Mouse (Mus musculus): Measurements from ENCODE around the gene Grk5. TPM values are rescaled to one million over a fixed set of nuclear protein-coding genes. Genes with fewer than 3 reads are reported as not detected.
A peak's percentile ranks its signal among the peaks of the same experiment; 100 is the strongest.

The Grk5 gene
- polyA plus RNA-seq, 1 experiment from 2014 or later: 3.2 TPM

DNA sequence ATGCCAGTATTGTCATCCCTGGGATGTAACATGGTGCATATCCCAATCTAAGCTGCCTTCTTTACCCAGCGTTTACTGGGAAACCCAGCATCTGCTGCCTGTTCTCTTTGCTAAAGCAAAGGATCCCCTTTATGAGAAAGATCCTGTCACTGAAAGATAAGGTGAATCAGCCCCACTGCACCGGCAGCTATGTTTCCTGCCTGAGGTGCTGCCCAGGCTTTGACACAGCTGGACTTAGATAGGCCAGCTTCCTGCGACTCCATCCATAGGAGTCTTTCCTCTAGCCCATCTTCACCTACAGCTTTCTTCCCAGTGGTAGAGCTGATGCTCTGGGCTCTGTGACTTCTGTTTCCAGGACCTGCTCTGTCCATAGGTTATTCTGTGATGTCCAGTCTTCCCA is 189.1 kb downstream of the Grk5 start:
- Histone ChIP-seq H3K4me2 (no peak overlapping the region), H3K4me3 (no peak overlapping the region), H3K9me3 (replicated peaks) (no peaks in the 10 kb centered on the region), H3K9ac (no peak overlapping the region), H3K27ac (no peak overlapping the region), H3K36me3 (peaks cover 14% of the 10 kb centered on the region; the same call in 1 of the 2 replicates), H3K4me1 (replicated peaks) (no peaks in the 10 kb centered on the region), H3K27me3 (no peaks in the 10 kb centered on the region)
- ATAC-seq (replicated peaks; ENCODE audit: insufficient number of reproducible peaks, insufficient read depth, low FRiP score, low read depth): no peak
- 63% methylated on average over 3 of the region's 3 CpGs for WGBS

GRCm38 (mm10) chr19:61080251-61080749 is 190.8 kb downstream of the Grk5 start:
- Histone ChIP-seq H3K9me3 (replicated peaks) (no peaks in the 10 kb centered on the region), H3K36me3 (peaks cover 11% of the 10 kb centered on the region; the same call in 1 of the 2 replicates), H3K4me3 (no peak overlapping the region), H3K9ac (no peak overlapping the region), H3K27me3 (no peaks in the 10 kb centered on the region), H3K4me2 (no peak overlapping the region), H3K4me1 (replicated peaks) (no peaks in the 10 kb centered on the region), H3K27ac (no peak overlapping the region)
- WGBS: 87% methylated on average over 5 of the region's 5 CpGs
- ATAC-seq (replicated peaks; ENCODE audit: insufficient number of reproducible peaks, insufficient read depth, low FRiP score, low read depth): no peak

- H3K36me3 ChIP-seq: peaks cover 20% of the 10 kb centered on the region
Measured at GRCm38 (mm10) chr19:61083006-61083405, 193.5 kb downstream of the Grk5 start.

DNA sequence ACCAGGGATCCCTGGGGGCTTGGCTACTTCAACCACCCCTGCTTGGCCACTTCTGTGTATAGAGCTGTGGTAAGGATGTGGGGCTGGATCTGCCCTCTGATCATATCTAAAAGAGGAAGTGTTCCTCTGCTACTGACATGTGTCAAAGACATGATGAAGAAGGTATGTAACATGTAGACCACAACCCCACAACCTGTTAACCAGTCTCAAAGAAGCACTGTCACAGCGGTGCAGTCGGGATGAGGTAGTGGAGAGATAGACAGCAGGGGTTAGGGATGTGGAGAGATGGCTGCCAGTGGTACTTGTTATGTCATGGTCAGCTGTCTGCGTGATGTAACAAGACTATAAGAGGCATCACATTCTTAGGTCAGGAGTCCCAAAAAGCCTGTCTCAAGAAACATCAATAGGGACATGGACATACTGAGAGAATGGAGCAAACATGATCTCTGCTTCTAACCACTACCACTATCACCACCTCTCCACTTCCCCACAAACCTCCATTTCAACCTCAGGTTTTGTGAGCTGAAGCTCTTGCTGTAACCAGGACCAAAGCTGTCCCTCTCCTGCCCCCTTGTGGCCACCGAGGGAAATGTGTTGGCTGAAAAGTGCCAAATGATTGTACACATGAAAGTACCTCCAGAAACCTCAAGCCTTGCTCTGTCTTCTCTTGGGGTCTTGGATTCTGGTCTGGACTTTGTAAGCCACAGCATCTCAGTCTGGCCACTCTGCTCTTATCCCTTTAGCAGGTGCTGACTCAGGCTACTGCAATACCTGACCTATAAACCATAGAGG is 194.8 kb downstream of the Grk5 start:
- Histone ChIP-seq H3K4me1 (replicated peaks) (no peaks in the 10 kb centered on the region), H3K27me3 (no peaks in the 10 kb centered on the region), H3K9me3 (replicated peaks) (no peaks in the 10 kb centered on the region), H3K4me2 (no peak overlapping the region), H3K4me3 (no peak overlapping the region), H3K27ac (no peak overlapping the region), H3K36me3 (peaks cover 27% of the 10 kb centered on the region), H3K9ac (no peak overlapping the region)
- ATAC-seq (replicated peaks; ENCODE audit: insufficient number of reproducible peaks, insufficient read depth, low FRiP score, low read depth): peak; percentile 47; the same call in 1 of the 2 replicates
- 47% methylated on average over 4 of the region's 4 CpGs for WGBS

More at GRCm38 (mm10) chr19:61083006-61083405, 193.5 kb downstream of the Grk5 start:
- Histone ChIP-seq H3K4me3 (no peak overlapping the region), H3K4me1 (replicated peaks) (no peaks in the 10 kb centered on the region), H3K27ac (no peak overlapping the region), H3K9me3 (replicated peaks) (no peaks in the 10 kb centered on the region), H3K4me2 (no peak overlapping the region), H3K27me3 (no peaks in the 10 kb centered on the region), H3K9ac (no peak overlapping the region)
- no peak for ATAC-seq (replicated peaks; ENCODE audit: insufficient number of reproducible peaks, insufficient read depth, low FRiP score, low read depth)
- WGBS: 90% methylated on average over 8 of the region's 8 CpGs

GRCm38 (mm10) chr19:61085217-61085616 is 195.7 kb downstream of the Grk5 start:
- no peak overlapping the region for H3K27ac ChIP-seq
- no peak overlapping the region for H3K9ac ChIP-seq
- H3K4me3 ChIP-seq: no peak overlapping the region
- no peak overlapping the region for H3K4me2 ChIP-seq
- no peaks in the 10 kb centered on the region for H3K4me1 ChIP-seq (replicated peaks)
- no peaks in the 10 kb centered on the region for H3K27me3 ChIP-seq
- H3K9me3 ChIP-seq (replicated peaks): no peaks in the 10 kb centered on the region
- H3K36me3 ChIP-seq: peaks cover 35% of the 10 kb centered on the region
- 63% methylated on average over 2 of the region's 2 CpGs for WGBS
- ATAC-seq (replicated peaks; ENCODE audit: insufficient number of reproducible peaks, insufficient read depth, low FRiP score, low read depth): no peak

- H3K4me2 ChIP-seq: no peak overlapping the region
- no peak overlapping the region for H3K27ac ChIP-seq
- no peak overlapping the region for H3K9ac ChIP-seq
- H3K4me1 ChIP-seq (replicated peaks): no peaks in the 10 kb centered on the region
- H3K4me3 ChIP-seq: no peak overlapping the region
- H3K9me3 ChIP-seq (replicated peaks): no peaks in the 10 kb centered on the region
- ATAC-seq (replicated peaks; ENCODE audit: insufficient number of reproducible peaks, insufficient read depth, low FRiP score, low read depth): no peak
- no peaks in the 10 kb centered on the region for H3K27me3 ChIP-seq
- 86% methylated on average over 1 of the region's 1 CpGs for WGBS
- peaks cover 45% of the 10 kb centered on the region for H3K36me3 ChIP-seq
Measured at GRCm38 (mm10) chr19:61087781-61088180, 198.2 kb downstream of the Grk5 start.

GRCm38 (mm10) chr19:61089001-61089400 is 199.5 kb downstream of the Grk5 start:
- no peak overlapping the region for H3K27ac ChIP-seq
- H3K27me3 ChIP-seq: no peaks in the 10 kb centered on the region
- no peak overlapping the region for H3K9ac ChIP-seq
- H3K36me3 ChIP-seq: peaks cover 49% of the 10 kb centered on the region
- H3K9me3 ChIP-seq (replicated peaks): no peaks in the 10 kb centered on the region
- H3K4me3 ChIP-seq: no peak overlapping the region
- no peak overlapping the region for H3K4me2 ChIP-seq
- no peak for ATAC-seq (replicated peaks; ENCODE audit: insufficient number of reproducible peaks, insufficient read depth, low FRiP score, low read depth)
- no peaks in the 10 kb centered on the region for H3K4me1 ChIP-seq (replicated peaks)
- WGBS: 89% methylated on average over 3 of the region's 3 CpGs

- Histone ChIP-seq H3K27me3 (no peaks in the 10 kb centered on the region), H3K4me3 (no peak overlapping the region), H3K27ac (no peak overlapping the region), H3K36me3 (peaks cover 55% of the 10 kb centered on the region), H3K4me2 (no peak overlapping the region), H3K9ac (no peak overlapping the region), H3K9me3 (replicated peaks) (no peaks in the 10 kb centered on the region), H3K4me1 (replicated peaks) (no peaks in the 10 kb centered on the region)
- no peak for ATAC-seq (replicated peaks; ENCODE audit: insufficient number of reproducible peaks, insufficient read depth, low FRiP score, low read depth)
- WGBS: 85% methylated on average over 4 of the region's 4 CpGs
Measured at GRCm38 (mm10) chr19:61090541-61090940, 201.0 kb downstream of the Grk5 start.

GRCm38 (mm10) chr19:61096776-61097175 is 207.2 kb downstream of the Grk5 start:
- peaks cover 11% of the 10 kb centered on the region; the same call in 1 of the 2 replicates for H3K36me3 ChIP-seq
- no peak overlapping the region for H3K27ac ChIP-seq
- no peaks in the 10 kb centered on the region for H3K9me3 ChIP-seq (replicated peaks)
- no peak overlapping the region for H3K4me2 ChIP-seq
- ATAC-seq (replicated peaks; ENCODE audit: insufficient number of reproducible peaks, insufficient read depth, low FRiP score, low read depth): no peak
- H3K27me3 ChIP-seq: no peaks in the 10 kb centered on the region
- H3K9ac ChIP-seq: no peak overlapping the region
- no peak overlapping the region for H3K4me3 ChIP-seq
- WGBS: 77% methylated on average over 2 of the region's 2 CpGs
- H3K4me1 ChIP-seq (replicated peaks): no peaks in the 10 kb centered on the region

- no peak overlapping the region for H3K4me2 ChIP-seq
- no peaks in the 10 kb centered on the region for H3K9me3 ChIP-seq (replicated peaks)
- H3K4me1 ChIP-seq (replicated peaks): no peaks in the 10 kb centered on the region
- peaks cover 10% of the 10 kb centered on the region; the same call in 1 of the 2 replicates for H3K36me3 ChIP-seq
- 17% methylated on average over 4 of the region's 4 CpGs for WGBS
- no peak for ATAC-seq (replicated peaks; ENCODE audit: insufficient number of reproducible peaks, insufficient read depth, low FRiP score, low read depth)
- no peak overlapping the region for H3K4me3 ChIP-seq
- H3K9ac ChIP-seq: no peak overlapping the region
- H3K27ac ChIP-seq: no peak overlapping the region
- no peaks in the 10 kb centered on the region for H3K27me3 ChIP-seq
Measured at GRCm38 (mm10) chr19:61097764-61098163, 208.2 kb downstream of the Grk5 start.

DNA sequence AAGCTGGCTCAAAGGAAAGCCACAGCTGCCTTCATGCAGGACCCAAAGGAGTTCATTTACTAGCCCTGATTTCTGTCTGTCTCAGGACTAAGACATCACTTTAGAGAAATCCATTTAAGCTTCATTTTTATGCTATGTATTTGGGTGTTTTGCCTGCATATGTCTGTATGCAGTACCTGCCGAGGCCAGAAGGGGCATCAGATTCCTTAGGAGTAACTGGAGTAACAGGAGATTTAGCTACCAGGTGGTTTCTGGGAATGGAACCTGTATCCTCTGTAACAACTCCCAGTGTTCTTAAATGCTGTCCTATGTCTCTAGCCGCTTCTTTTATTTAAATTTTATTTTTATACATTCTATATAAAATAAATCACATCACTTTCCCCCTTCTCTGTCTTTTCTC is 220.6 kb downstream of the Grk5 start:
- H3K4me1 ChIP-seq (replicated peaks): no peaks in the 10 kb centered on the region
- no peak overlapping the region for H3K9ac ChIP-seq
- no peak overlapping the region for H3K27ac ChIP-seq
- H3K9me3 ChIP-seq (replicated peaks): peaks cover 3% of the 10 kb centered on the region; the same call in 1 of the 2 replicates
- no peak for ATAC-seq (replicated peaks; ENCODE audit: insufficient number of reproducible peaks, insufficient read depth, low FRiP score, low read depth)
- no peak overlapping the region for H3K4me3 ChIP-seq
- H3K27me3 ChIP-seq: no peaks in the 10 kb centered on the region
- H3K36me3 ChIP-seq: peaks cover 3% of the 10 kb centered on the region; the same call in 1 of the 2 replicates
- H3K4me2 ChIP-seq: no peak overlapping the region
- 49% methylated on average over 2 of the region's 2 CpGs for WGBS

- Histone ChIP-seq H3K27ac (no peak overlapping the region), H3K4me2 (no peak overlapping the region), H3K36me3 (peaks cover 15% of the 10 kb centered on the region), H3K4me3 (no peak overlapping the region), H3K9me3 (replicated peaks) (no peaks in the 10 kb centered on the region), H3K4me1 (replicated peaks) (no peaks in the 10 kb centered on the region), H3K9ac (no peak overlapping the region), H3K27me3 (no peaks in the 10 kb centered on the region)
- 91% methylated on average over 10 of the region's 10 CpGs for WGBS
- no peak for ATAC-seq (replicated peaks; ENCODE audit: insufficient number of reproducible peaks, insufficient read depth, low FRiP score, low read depth)
Measured at GRCm38 (mm10) chr19:61131096-61131495, 241.5 kb downstream of the Grk5 start.

All from heart, embryonic 15.5 days (tissue).